Mouse (Mus musculus) spleen, postnatal 14 days (tissue): ENCODE measurements around the gene Stxbp2.

ENCODE experiments used
- DNase-seq, 2 experiments: peaks; one replicate each; pipeline ENCODE4 v3.0.0; 2021 to 2022; ENCODE audit warnings: low spot score in 2 of 2

The Stxbp2 gene

DNA sequence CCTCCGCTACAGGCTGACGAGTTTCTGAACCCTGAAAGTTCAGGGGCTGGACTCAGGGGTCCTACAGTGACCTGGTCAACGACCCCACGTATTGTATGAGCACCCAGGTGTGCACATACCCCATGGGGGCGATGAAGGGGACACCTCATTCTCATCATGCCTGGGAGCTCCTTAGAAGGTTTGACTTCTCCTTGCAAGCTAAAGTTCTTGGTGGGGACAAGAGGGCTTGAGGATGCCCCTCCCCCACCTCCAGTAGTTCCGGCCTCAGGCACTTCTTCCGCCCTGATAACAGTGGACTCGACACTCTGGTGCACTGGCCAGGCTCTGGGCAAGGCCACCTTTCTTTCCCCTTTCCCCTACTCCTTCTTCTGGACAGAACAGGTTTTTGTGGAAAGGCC, 722 bp downstream of the Stxbp2 start:
- no peak for DNase-seq

DNA sequence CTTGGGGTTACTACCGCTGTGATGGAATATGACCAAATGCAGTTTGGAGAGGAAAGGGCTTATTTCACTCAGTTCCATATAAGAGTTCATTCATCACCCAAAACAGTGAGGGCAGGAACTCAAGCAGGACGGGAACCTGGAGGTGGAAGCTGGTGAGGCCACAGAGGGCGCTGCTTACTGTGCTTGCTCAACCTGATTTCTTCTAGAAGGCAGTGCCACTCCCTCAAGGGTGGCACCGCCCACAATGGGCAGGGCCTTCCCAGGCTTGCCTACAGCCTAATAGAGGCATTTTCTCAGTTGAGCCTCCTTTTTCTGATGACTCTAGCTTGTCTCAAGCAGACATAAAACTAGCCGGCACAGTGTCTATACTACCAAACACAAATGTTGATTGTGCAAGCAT, 15.0 kb downstream of the Stxbp2 start:
- DNase-seq: peak in 1 of 2 experiments; percentile 42

DNA sequence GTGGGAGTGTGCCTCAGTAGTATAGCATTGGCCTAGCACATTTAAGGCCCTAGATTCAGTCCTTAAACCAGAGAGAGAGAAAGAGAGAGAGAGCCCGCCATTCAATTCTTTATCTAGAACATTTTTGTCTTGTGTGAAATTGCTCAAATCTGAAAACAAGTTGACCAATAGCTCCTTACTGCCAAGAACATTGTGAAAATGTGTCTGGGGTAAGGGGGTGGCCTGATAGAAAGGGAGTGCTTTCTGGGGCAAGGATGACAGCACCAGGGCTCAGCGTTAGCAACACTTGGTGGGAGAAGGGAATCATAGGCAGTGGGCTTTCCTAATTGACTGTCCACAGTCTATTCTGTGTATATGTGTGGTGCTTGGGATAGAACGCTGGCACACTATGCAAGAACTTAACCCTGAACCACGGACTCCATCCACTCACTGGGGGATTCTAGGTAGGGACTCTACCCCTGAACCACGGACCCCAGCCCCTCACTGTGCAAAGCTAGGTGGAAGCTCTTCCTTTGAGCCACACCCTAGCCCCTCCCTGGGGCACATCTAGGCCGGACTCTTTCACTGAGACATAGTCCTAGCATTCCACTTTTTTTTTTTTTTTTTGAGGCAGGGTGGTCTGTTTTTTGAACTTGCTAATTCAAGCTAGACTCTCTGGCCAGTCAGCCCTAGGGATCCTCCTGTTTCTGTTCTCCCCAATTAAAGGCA, 16.2 kb downstream of the Stxbp2 start:
- no peak for DNase-seq

DNA sequence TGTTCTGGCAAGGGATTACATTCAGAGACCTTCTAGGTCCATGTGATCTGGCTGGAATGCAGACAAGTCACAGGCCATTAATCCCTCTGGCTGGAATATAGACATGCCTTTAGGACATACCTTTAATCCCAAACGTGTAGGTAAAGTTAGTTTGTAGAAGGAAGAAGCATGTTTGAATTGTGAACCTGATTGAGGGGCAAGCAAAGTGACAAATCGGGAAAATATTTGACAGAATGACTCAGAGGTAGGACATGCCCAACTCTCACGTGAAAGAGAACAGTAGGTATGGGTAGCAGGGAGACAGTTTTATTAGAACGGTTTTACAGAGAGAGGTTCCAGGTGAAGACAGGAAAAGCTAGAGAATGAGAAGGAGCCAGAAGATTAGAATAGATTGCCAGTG, 16.8 kb downstream of the Stxbp2 start:
- DNase-seq: no peak

DNA sequence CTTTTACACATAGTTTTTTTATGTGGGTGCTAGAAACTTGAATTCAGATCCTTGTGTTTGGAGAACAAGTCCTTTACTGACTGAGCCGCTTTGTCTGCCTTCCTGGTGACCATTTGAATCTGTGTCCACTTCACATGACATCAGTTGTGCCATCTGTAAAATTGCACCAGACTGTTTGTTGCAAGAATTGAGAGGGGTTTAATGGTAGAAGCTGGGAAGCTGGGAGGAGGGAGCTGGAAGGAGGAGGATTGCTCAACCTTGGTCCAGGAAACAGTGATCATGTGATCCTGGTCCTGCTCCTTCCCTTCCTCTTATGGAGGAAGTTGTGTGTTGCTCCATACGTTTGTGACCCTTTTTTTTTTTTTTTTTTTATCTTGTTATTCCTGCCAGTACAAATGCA, 17.5 kb downstream of the Stxbp2 start:
- no peak for DNase-seq

DNA sequence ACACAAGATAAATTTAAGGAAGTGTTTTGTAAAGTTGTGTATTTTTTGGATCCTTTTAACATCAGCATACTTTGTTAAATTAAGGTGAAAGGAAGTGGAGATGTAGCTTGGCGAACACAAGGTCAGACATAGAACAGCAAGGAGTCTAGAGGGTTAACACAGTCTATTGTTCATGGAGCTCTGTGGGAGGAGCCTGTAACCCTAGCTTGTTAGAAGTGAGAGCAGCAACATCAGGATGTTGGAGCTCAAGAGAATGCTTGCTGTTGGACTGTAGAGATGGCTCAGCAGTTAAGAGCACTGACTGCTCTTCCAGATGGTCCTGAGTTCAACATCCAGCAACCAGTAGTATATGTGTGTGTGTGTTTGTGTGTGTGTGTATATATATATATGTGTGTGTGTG, 18.2 kb downstream of the Stxbp2 start:
- DNase-seq: no peak

DNA sequence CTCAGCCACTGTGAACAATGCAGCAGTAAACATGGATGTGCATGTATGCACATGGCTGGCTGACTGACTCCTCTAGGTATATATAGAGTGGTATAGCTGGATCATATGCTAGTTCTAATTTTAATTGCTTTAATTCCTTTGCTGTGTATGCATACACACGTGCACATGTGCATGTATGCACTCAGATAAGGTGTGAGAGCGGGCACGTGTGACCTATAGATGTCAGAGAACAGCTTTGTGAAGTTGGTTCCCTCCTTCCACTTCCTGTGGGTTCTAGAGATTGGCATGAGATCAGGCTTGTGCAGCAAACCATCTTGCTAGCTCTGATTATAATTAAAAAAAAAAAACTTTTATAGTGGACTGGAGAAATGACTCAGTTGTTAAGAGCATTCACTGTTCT, 22.1 kb downstream of the Stxbp2 start:
- DNase-seq: no peak

DNA sequence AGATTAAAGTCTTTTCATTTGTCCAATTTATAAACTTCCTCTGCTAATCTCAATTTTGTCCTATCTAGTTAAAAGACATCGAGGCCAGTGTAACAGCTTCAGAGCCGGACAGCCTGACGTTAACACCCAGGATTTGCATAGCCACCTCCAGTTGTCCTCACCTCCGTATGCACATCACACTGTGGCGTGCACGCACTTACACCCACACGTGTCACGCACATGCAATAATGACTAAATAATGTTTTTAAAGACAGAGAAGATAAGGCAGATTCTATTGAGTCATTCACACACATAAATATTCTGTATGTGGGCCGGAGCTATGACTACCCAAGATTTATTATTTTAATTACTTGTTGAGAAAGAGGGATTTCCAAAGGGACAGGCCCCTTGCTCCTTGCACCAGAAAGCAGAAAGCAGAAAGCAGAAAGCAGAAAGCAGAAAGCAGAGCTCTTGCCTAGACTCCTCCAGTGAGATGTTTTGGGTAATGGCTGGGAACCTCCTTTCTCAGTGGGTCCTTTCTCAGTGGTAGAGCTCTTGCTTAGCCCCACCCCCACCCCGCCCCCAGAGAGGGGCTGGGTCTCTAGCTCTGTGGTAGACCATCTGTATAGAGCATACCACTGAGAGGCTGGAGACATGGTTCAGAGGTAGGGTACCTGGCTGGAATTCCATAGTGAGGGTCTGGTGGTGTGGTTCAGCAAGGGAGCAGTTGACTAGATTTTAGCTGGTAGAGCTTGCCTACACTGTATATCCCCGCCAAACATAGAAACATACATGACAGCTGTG, 24.2 kb downstream of the Stxbp2 start:
- DNase-seq: no peak

DNA sequence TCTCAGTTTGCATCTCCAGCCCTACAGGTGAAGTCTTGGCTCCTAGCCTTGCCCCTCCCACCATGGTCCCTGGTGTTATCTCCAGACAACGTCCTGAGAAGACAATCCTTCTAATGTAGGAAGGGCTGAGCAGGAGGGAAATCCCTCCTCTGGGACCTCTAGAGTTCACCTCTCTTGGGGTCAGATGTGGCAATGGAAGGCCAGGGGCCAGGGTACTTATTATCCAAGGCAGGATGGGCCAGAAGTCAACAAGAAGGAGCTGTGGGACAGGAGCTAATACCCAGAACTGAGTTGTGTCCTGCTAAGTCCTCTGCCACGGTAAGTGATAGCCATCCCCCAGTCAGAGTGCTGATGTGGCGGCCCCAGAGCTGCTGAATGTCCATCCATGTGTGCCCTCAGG, 24.8 kb downstream of the Stxbp2 start, which contains the start of gene Retn:
Gene Retn (plus strand): TSS at position 245 of the 400 bp plus-strand sequence.
- no peak for DNase-seq

DNA sequence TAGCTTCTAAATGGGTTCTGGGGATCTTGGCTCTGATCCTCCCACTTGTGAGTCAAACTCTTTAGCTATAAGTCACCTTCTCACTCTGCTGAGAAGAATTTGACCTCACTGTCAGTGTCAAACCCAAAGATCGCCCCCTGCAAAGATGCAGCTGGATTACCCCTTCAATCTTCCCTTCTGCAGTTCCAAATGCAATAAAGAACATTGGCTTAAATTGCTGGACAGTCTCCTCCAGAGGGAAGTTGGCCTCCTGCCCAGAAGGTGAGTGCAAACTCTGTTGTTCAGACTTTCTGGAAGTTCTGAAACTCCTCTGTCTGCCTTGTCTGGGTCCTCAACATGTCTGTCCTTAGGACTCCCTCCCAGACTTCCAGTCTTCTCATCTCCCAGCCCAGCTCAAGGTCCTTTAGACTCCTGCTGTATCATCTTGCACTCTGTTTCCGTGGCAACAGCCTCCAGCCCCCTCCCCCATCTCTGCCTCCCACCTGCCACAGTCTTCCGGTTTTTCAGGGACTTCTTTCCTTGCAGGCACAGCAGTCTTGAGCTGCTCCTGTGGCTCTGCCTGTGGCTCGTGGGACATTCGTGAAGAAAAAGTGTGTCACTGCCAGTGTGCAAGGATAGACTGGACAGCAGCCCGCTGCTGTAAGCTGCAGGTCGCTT, 26.1 kb downstream of the Stxbp2 start:
- DNase-seq: no peak

DNA sequence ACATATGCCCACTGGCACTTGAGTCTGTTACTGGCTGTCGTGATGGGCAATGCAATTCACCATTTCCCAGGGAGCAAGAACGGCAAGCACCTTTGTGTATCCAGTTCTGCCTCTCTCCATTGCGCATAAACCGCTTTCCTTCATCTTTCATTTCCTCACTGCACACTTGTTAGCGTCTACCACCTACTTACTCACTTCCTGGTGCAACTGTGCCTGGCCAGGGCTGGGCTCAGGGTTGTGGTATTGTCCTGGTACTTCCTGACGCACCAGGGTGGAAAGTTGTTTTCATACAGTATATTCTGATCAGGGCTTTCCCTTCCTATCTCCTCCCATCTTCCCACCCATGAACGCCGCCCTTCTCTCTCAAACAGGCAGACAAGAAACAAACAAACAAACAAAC, 30.1 kb downstream of the Stxbp2 start:
- DNase-seq: no peak

DNA sequence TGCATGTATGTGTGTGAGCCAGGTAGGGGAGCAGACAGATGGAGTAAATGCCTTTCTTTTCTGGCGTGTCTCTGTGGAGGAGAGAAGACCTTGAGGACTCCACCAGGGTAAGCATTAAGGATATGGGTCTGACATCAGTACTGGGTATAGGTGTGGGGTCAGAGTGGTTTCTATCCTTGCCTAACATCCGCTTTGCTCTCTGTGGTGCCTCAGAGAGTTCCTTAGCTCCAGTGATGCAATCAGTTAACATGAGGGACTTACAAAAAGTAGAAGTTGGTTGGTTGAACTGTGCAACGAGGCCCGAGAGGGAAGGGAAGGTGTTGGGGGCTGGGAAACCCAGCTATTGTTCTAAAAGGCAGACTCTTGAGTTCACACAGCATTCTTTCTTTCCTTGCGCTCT, 33.6 kb downstream of the Stxbp2 start:
- DNase-seq: no peak

DNA sequence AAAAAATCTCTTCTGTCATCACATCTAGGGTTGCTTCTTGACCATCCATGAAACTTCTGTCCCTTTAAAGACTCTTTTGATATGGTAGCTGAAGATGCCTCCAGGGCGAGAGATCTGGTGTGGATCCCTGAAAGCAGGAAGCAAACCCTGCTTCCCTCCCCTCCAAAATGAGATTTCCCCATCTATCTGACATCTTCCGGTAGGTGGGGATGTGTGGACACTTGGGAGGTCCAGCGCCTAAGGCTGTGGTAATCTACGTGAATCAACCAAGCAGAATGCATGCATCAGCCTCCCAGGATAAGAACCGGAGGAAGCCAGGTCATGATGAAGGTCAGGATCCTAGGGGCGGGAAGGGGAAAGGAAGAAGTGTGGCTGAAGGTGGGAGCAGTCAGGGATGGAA, 34.8 kb downstream of the Stxbp2 start, which contains the start of gene Mcemp1:
Gene Mcemp1 (plus strand): TSS at position 248 of the 400 bp plus-strand sequence.
- no peak for DNase-seq

DNA sequence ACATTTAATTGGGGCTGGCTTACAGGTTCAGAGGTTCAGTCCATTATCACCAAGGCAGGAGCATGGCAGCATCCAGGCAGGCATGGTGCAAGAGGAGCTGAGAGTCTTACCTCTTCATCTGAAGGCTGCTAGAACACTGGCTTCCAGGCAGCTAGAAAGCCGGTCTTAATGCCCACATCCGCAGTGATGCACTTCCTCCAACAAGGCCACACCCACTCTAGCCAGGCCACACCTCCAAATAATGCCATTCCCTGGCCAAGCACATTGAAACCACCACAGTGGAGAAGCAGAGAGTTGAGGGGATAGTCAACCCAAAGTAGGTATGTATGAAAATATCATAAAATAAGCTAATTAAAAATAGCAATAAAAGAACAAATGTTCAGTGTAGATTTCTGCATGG, 39.6 kb downstream of the Stxbp2 start:
- no peak for DNase-seq

DNA sequence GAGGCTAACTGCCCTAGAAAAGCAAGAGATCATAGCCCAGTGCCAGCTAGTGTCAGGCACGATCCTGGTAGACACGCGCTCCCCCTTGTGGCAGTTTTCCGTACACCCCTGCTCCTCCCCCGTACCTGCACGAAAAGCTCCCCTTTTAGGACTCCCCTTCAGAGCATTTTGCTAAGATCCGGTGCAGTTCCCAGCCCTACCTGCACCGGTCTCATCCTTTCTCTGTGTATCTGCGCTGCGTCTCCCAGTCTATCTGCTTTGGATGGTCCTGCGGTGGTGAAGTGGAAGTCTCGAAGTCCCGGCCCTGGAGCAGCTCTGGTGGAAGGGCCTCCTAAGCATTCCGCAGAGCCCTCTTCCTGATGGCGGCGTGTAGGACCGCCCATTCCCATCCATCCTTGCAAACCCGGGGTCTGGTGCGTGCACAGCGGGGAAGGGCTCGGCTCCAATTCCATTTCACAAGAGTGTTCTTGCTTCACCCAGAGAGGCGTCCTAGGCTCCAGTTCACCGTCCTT, 41.3 kb downstream of the Stxbp2 start, which contains the start of gene Fcor:
Gene Fcor (minus strand): TSS at position 383 of the 512 bp plus-strand sequence.
- peak; percentile 68 to 84 for DNase-seq

DNA sequence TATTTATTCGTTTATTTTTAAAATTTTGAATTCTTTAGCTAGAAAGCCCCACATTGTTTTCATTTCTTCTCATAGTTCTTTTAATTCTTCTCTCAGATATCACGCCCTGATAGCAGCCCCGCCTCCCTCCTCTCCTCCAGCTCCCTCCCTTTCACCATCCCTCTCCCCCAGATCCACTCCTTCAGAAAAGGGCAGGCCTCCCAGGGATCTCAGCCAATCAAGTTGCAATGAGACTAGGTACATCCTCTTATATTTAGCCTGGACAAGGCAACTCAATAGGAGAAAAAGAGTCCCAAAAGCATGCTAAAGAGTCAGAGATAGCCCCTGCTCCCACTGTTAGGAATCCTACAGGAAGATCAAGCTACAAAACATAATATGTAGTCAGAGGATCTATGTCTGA, 43.9 kb downstream of the Stxbp2 start:
- no peak for DNase-seq

DNA sequence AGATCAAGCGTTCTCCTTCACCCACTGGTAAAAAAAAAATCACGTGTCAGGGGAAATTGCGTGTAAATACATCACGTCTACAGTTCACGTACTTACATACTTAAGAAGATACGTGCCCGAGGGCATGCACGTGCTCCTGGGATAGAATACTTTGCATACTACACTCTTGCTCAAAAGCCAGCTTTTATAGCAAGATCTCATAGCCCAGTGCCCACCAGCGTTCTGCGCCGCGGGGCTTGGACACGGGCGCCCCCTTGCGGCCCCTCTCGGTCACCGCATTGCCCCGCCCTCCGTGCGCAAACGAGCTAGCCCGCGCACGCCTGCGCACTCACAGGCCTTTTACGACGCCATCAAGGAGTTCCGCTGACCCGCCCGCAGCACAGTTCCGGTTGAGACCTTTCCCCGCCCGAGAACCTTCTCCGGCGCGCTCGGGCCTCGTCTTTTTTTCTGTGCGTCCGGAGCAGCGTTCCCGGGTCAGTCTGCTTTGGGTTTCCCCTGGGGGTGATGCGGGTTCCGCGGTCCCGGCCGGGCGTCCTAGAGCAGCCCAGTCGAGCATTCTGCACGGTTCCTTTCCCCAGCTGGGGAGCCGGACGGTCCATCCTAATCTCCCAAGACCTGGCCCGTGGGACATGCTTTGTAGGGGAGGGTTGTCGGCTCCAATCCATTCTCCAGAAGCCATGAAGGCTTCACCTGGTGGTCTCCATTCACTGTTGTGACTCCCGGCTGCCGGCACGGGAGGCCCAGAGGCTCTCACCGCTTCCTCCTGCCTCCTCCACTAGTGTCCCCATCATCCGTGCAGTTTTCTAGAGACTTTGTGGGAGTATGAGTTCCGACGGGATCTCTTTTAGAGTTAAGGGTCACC, 45.6 kb downstream of the Stxbp2 start, which contains the start of gene Trappc5:
Gene Trappc5 (plus strand): TSS at position 169 of the 862 bp plus-strand sequence.
- peak; percentile 87 to 91 for DNase-seq

DNA sequence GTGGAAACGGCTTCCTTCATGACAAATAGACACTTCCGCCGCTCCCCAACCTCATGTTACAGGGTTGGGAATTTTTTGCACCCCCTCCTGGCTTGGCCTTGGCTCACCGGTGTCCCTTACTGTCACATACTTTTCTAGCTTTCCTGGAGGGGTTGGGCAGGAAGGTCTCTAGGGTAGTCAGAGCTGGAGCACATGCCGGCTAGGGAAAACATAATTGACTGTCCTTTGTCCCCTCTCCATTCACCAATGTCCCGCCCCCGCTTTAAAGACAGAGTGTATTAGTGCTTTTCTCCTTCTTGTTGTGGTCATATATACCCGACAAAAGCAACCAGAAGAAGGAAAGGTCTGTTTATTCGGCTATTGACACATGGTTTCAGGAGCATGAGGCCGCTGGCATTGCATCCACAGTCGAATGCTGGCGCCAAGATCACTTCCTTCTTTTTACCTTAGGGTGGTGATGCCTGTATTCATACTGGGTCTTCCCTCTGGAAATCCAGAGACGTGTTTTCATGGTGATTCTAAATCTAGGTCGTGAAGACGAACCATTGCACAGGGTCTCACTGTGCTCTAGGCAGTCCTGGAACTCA, 46.3 kb downstream of the Stxbp2 start:
- no peak for DNase-seq

DNA sequence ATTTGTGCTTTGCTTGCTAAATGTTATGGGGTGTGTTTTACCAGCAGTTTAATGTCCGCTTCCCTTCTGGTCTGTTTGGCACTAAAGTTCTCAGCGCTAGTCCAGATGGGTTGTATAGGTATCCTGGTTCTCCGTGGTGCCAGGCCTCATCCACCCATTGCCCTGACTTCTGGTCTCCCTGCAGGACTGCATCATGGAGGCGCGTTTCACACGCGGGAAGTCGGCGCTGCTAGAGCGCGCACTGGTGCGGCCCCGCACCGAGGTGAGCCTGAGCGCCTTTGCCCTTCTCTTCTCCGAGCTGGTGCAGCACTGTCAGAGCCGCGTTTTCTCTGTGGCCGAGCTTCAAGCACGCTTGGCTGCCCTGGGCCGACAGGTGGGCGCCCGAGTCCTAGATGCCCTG, 48.1 kb downstream of the Stxbp2 start:
- DNase-seq: no peak

DNA sequence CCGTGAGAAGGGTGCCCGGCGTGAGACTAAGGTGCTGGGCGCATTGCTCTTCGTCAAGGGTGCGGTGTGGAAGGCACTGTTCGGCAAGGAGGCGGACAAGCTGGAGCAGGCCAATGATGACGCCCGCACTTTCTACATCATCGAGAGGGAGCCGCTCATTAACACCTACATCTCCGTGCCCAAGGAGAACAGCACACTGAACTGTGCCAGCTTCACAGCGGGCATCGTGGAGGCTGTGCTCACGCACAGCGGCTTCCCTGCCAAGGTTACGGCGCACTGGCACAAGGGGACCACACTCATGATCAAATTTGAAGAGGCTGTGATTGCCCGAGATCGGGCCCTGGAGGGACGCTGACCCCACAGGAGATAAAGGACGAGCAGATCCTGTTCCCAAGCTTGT, 48.5 kb downstream of the Stxbp2 start:
- no peak for DNase-seq

DNA sequence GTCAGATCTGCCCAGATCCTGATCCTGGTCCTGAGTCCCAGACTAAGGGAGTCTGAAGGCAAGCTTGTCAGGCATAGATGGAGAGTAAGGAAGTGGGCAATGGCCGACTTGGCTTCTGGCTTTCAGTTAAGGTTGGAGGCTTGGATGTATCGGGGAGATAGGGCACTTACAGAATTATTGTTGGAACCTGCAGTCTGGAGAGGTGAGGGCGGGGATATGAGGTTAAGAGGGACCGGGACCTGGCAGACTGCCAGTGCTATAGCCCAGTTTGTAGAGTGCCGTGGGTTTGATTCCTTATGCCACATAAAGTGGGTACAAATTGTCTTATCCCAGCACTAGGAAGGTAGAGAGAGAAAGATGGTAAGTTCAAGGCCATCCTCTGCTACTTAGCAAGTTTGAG, 48.9 kb downstream of the Stxbp2 start:
- no peak for DNase-seq
